Mouse (Mus musculus): ENCODE data around the gene U2af1l4.

U2af1l4 gene

GRCm38 (mm10) chr7:30586455-30587020, 23.4 kb downstream of the U2af1l4 start:
- no peak for DNase-seq (ENCODE audit: low read depth, low spot score)

- no peak for DNase-seq (ENCODE audit: low read depth, low spot score)
These were observed 25.0 kb downstream of the U2af1l4 start for GRCm38 (mm10) chr7:30587842-30588667.

GRCm38 (mm10) chr7:30588676-30589434, 25.8 kb downstream of the U2af1l4 start, which contains the start of gene Kmt2b:
Gene Kmt2b, minus strand, starts transcription at chr7:30588726.
- peak; percentile 98 for DNase-seq (ENCODE audit: low read depth, low spot score)

- DNase-seq (ENCODE audit: low read depth, low spot score), result peak; percentile 57
These were observed 26.6 kb downstream of the U2af1l4 start for GRCm38 (mm10) chr7:30589435-30590301.

GRCm38 (mm10) chr7:30590927-30591604, 28.0 kb downstream of the U2af1l4 start:
- DNase-seq (ENCODE audit: low read depth, low spot score), result no peak

GRCm38 (mm10) chr7:30591605-30591951, 28.5 kb downstream of the U2af1l4 start:
- no peak for DNase-seq (ENCODE audit: low read depth, low spot score)

GRCm38 (mm10) chr7:30592772-30593423, 29.8 kb downstream of the U2af1l4 start:
- no peak for DNase-seq (ENCODE audit: low read depth, low spot score)

GRCm38 (mm10) chr7:30593579-30594509, 30.7 kb downstream of the U2af1l4 start:
- no peak for DNase-seq (ENCODE audit: low read depth, low spot score)

GRCm38 (mm10) chr7:30594510-30595024, 31.5 kb downstream of the U2af1l4 start:
- no peak for DNase-seq (ENCODE audit: low read depth, low spot score)

GRCm38 (mm10) chr7:30596093-30596492, 33.0 kb downstream of the U2af1l4 start:
- DNase-seq (ENCODE audit: low read depth, low spot score), result no peak

GRCm38 (mm10) chr7:30596811-30597210, 33.7 kb downstream of the U2af1l4 start:
- DNase-seq (ENCODE audit: low read depth, low spot score), result no peak

GRCm38 (mm10) chr7:30598786-30599185, 35.7 kb downstream of the U2af1l4 start, which contains the start of gene Zbtb32:
Gene Zbtb32, minus strand, starts transcription at chr7:30598909.
- no peak for DNase-seq (ENCODE audit: low read depth, low spot score)

- DNase-seq (ENCODE audit: low read depth, low spot score), result peak; percentile 89
These were observed 36.8 kb downstream of the U2af1l4 start for GRCm38 (mm10) chr7:30599933-30600353.

- DNase-seq (ENCODE audit: low read depth, low spot score), result no peak
These were observed 37.5 kb downstream of the U2af1l4 start for GRCm38 (mm10) chr7:30600651-30601050.

- no peak for DNase-seq (ENCODE audit: low read depth, low spot score)
These were observed 39.5 kb downstream of the U2af1l4 start for GRCm38 (mm10) chr7:30602583-30602982.

GRCm38 (mm10) chr7:30604424-30604823, 41.3 kb downstream of the U2af1l4 start:
- DNase-seq (ENCODE audit: low read depth, low spot score), result no peak

- no peak for DNase-seq (ENCODE audit: low read depth, low spot score)
These were observed 41.8 kb downstream of the U2af1l4 start for GRCm38 (mm10) chr7:30604944-30605343.

- peak; percentile 86 for DNase-seq (ENCODE audit: low read depth, low spot score)
These were observed 44.7 kb downstream of the U2af1l4 start for GRCm38 (mm10) chr7:30607706-30608309.
